Mouse (Mus musculus): Measurements from ENCODE around the gene D10Wsu102e.
"Not testable (repeated sequence)": the region's sequence is repeated elsewhere in the genome, so short reads cannot be mapped to it uniquely, and the experiment has no call there.

Gene D10Wsu102e

GRCm38 (mm10) chr10:83385330-83385910 lies 25.4 kb downstream of the D10Wsu102e start:
- no peak for DNase-seq (ENCODE audit: low read depth, low spot score)

GRCm38 (mm10) chr10:83397336-83397735 lies 37.3 kb downstream of the D10Wsu102e start:
- DNase-seq (ENCODE audit: low read depth, low spot score): no peak

- not testable (repeated sequence) for DNase-seq (ENCODE audit: low read depth, low spot score)
Observed at GRCm38 (mm10) chr10:83400896-83401295, 40.9 kb downstream of the D10Wsu102e start.

GRCm38 (mm10) chr10:83405031-83405430 lies 45.0 kb downstream of the D10Wsu102e start:
- DNase-seq (ENCODE audit: low read depth, low spot score): no peak

- no peak for DNase-seq (ENCODE audit: low read depth, low spot score)
Observed at GRCm38 (mm10) chr10:83405711-83406110, 45.7 kb downstream of the D10Wsu102e start.

GRCm38 (mm10) chr10:83407141-83407540 lies 47.1 kb downstream of the D10Wsu102e start:
- no peak for DNase-seq (ENCODE audit: low read depth, low spot score)

- not testable (repeated sequence) for DNase-seq (ENCODE audit: low read depth, low spot score)
Observed at GRCm38 (mm10) chr10:83418466-83418865, 58.4 kb downstream of the D10Wsu102e start.

GRCm38 (mm10) chr10:83448582-83448981 lies 88.6 kb downstream of the D10Wsu102e start:
- no peak for DNase-seq (ENCODE audit: low read depth, low spot score)

- DNase-seq (ENCODE audit: low read depth, low spot score): no peak
Observed at GRCm38 (mm10) chr10:83457531-83457930, 97.5 kb downstream of the D10Wsu102e start.

- no peak for DNase-seq (ENCODE audit: low read depth, low spot score)
Observed at GRCm38 (mm10) chr10:83475226-83475625, 115.2 kb downstream of the D10Wsu102e start.

- no peak for DNase-seq (ENCODE audit: low read depth, low spot score)
Observed at GRCm38 (mm10) chr10:83477286-83477685, 117.3 kb downstream of the D10Wsu102e start.

- DNase-seq (ENCODE audit: low read depth, low spot score): no peak
Observed at GRCm38 (mm10) chr10:83490506-83490905, 130.5 kb downstream of the D10Wsu102e start.

- no peak for DNase-seq (ENCODE audit: low read depth, low spot score)
Observed at GRCm38 (mm10) chr10:83497321-83497720, 137.3 kb downstream of the D10Wsu102e start.

GRCm38 (mm10) chr10:83508962-83509660 lies 149.1 kb downstream of the D10Wsu102e start:
- DNase-seq (ENCODE audit: low read depth, low spot score): peak; percentile 17

- no peak for DNase-seq (ENCODE audit: low read depth, low spot score)
Observed at GRCm38 (mm10) chr10:83511304-83511703, 151.3 kb downstream of the D10Wsu102e start.

GRCm38 (mm10) chr10:83513736-83514135 lies 153.7 kb downstream of the D10Wsu102e start:
- DNase-seq (ENCODE audit: low read depth, low spot score): no peak

- DNase-seq (ENCODE audit: low read depth, low spot score): no peak
Observed at GRCm38 (mm10) chr10:83520990-83521389, 161.0 kb downstream of the D10Wsu102e start.

- DNase-seq (ENCODE audit: low read depth, low spot score): not testable (repeated sequence)
Observed at GRCm38 (mm10) chr10:83524238-83524637, 164.2 kb downstream of the D10Wsu102e start.

GRCm38 (mm10) chr10:83530384-83530967 lies 170.5 kb downstream of the D10Wsu102e start:
- DNase-seq (ENCODE audit: low read depth, low spot score): no peak

GRCm38 (mm10) chr10:83533258-83533909 lies 173.4 kb downstream of the D10Wsu102e start:
- no peak for DNase-seq (ENCODE audit: low read depth, low spot score)

- peak; percentile 56 for DNase-seq (ENCODE audit: low read depth, low spot score)
Observed at GRCm38 (mm10) chr10:83533910-83534283, 173.9 kb downstream of the D10Wsu102e start, which contains the start of gene Aldh1l2. TSS of gene Aldh1l2 (minus strand) at chr10:83534140.

- peak; percentile 10 for DNase-seq (ENCODE audit: low read depth, low spot score)
Observed at GRCm38 (mm10) chr10:83536436-83536835, 176.4 kb downstream of the D10Wsu102e start.

All from CD4-positive helper T cell, adult 2 months (primary cell).